Mouse (Mus musculus): Measurements from ENCODE around the gene Ccdc51.

The Ccdc51 gene

DNA sequence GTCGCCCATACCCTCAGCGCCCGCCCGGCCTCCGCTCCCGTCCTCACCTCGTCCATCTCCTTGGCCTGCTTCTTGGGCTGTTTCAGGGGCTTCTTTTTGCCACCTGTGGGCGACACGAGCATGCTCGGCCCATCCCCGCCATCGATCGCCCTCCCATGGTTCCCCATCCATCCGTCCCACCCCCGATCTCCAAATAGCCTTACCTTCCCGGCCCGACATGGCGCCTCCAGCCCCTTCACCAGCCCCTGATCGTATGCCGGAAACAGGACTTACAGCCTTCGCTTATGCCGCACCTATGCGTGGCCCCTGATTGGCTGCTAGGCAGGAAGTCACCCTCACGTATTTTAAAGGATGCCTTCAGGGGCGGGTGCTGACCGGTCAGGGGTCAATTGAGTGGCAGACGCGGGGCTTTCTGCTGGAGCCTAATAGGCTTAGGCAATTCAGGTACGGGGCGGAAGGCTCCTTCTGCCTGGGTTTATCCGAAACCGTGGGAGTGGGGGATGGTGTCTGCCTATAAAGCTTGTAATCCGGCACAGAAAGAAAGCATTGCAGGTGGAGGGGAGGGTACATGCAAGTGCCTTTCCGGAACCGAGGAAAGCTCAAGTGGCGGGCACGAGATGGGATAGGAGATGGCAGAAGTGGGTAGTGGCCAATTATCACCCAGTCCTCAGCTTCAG lies at the start of gene Ccdc51, which contains the start of gene Tma7:
Ccdc51 (plus strand) TSS at position 370 of the 677 bp plus-strand sequence.
Tma7 (minus strand) TSS at position 464 of the 677 bp plus-strand sequence.
- DNase-seq (ENCODE audit: low spot score) = peak; percentile 79

- peak; percentile 76 for DNase-seq (ENCODE audit: low spot score)
These were observed 44.0 kb upstream of the Ccdc51 start, which contains the start of gene Shisa5 for GRCm38 (mm10) chr9:109038086-109038895. Gene Shisa5 (plus strand): TSS chr9:109038565.

DNA sequence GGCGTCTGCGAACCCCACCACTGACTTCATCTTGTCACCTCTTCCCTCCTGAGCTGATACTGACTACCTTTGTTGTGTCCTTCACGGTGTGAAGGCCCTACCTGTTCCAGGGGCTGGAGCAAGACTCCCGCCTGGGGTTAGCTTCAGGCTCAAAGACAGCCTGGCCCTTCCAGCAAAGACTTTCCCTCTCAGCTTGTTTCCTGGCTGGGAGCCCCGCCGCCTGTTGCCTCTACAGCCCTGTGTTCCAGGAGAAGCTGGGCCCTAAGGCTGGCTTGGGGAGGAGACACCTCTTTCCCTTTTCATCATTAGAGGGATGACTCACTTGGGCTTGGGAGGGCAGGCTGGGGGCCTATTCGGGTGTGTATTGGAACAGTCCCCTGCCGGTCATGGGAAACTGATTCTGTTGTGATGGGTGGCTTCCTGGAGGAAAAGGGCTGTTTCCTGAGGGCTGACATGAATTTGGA lies 43.4 kb upstream of the Ccdc51 start:
- peak; percentile 60 for DNase-seq (ENCODE audit: low spot score)

- DNase-seq (ENCODE audit: low spot score) = peak; percentile 33
These were observed 42.6 kb upstream of the Ccdc51 start for GRCm38 (mm10) chr9:109039681-109040080.

DNA sequence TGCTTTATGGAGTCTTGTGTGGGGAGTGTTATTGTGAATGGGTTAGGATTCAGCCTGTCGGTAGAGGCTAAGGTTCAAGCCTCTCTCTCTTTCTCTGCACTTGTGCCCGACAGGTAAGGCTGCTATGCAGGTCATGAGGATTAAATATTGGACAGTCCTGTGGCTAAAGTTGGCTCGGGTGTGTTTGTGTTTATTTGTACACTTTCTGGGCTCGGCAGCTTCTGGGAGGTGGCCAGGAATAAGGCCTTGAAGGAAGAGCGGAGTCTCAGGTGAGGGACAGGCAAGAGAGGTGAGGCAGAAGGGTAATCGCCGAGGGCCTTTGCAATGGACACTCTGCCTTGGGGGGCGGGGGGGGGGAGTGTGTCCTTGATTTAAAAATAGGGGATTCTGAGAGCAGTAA lies 42.1 kb upstream of the Ccdc51 start:
- DNase-seq (ENCODE audit: low spot score) = no peak

DNA sequence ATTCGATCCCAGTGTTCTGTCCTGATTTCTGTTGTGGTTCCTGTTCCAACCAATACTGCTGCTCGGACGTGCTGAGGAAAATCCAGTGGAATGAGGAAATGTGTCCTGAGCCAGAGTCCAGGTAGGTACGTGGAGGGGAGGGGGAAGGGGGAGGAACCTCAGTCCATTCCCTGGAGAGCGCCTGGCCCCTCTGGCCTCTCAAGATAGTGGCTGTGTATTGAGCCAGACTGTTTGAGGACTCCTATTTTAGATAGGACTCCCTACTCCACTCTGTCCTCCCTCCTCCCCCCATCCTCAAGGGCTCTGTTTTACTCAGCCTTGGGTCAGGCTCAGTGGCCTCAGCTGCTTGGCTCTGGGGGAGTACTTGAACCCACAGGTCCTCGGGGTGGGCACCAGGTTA lies 41.4 kb upstream of the Ccdc51 start:
- no peak for DNase-seq (ENCODE audit: low spot score)

GRCm38 (mm10) chr9:109041351-109041750 lies 40.9 kb upstream of the Ccdc51 start:
- no peak for DNase-seq (ENCODE audit: low spot score)

DNA sequence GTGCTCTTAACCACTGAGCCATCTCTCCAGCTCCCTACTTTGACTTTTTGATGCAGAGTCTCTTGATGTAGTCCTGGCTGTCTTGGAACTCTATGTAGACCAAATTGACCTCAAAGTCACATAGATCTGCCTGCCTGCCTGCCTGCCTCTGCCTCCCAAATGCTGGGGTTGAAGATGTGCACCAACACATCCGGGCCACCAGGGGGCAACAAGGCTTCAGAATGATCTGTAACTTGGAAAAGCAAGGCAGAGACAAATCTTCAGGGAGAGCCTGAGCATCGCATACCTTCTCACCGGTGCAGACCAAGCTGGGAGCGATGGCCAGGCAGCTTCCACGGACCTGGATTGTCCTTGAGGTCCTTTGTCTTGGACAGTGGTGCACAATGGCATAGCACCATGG lies 36.0 kb upstream of the Ccdc51 start:
- peak; percentile 61 for DNase-seq (ENCODE audit: low spot score)

DNA sequence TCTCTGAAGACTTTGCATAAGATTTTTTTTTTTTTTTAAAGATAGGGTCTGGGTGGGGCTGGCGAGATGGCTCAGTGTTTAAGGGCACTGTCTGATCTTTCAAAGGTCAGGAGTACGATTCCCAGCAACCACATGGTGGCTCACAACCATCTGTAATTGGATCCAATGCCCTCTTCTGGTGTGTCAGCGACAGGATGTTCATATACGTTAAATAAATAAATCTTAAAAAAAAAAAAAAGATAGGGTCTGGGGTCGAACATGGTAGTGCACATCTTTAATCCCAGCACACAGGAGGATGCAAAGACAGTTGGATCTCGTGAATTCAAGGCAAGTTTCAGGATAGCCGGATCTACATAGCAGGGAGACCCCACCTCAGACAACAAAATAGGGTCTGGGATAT lies 33.0 kb upstream of the Ccdc51 start:
- no peak for DNase-seq (ENCODE audit: low spot score)

- peak; percentile 55 for DNase-seq (ENCODE audit: low spot score)
These were observed 32.2 kb upstream of the Ccdc51 start for GRCm38 (mm10) chr9:109049996-109050673.

DNA sequence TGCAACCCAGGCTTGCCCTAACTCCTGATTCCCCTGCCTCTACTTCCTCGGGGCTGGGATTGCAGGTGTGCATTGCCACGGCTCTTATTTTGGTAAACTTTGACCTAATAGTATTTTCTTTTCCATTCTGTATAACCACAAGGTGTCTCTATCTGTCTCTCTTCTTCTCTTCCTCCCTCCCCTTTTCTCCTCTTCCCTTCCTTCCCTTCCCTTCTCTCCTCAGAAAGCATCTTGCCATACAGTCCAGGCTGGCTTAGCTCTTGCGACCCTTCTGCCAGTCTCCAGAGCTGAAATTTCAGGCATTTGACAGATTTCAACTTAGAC lies 31.7 kb upstream of the Ccdc51 start:
- DNase-seq (ENCODE audit: low spot score) = no peak

GRCm38 (mm10) chr9:109051011-109051501 lies 31.2 kb upstream of the Ccdc51 start:
- no peak for DNase-seq (ENCODE audit: low spot score)

DNA sequence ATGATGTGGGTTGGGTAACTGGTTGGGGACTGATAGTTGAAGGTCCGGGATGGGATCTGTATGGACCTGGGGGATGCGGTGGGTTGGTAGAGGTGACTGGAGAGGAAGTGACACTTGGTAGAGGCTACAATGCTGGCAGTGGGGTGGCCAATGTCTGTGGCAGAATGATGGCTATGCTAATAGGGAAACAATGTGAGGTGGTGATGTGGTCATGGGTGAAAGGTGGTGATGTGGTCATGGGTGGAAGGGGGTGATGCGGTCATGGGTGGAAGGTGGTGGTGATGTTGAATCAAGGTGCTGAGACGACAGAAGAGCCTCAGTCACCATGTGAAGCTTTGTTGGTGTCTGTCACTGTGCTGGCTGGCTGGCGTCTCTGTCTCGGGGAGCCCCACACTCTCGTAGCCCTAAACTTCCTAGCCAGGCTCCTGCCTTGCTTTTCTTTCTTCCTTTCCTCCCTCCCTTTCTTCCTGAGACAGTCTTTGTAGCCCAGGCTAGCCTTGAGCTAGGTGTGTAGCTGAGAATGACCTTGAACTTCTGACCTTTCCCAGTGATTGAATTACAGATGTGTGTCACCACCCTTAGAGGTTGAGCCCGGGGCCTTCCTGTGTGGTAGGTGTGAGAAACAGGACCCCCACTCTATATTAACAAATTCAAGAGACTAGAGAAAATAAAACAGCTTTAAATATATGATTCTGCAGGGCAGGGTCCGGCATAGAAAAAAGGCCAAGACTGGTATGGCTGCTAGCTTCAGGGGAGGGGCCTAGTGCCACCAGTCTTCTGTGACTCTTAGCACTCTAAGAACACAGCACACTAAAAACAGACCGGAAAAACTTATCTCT lies 30.4 kb upstream of the Ccdc51 start:
- no peak for DNase-seq (ENCODE audit: low spot score)

GRCm38 (mm10) chr9:109052490-109053260 lies 29.6 kb upstream of the Ccdc51 start:
- DNase-seq (ENCODE audit: low spot score) = no peak

- DNase-seq (ENCODE audit: low spot score) = no peak
These were observed 28.9 kb upstream of the Ccdc51 start for GRCm38 (mm10) chr9:109053366-109053765.

- no peak for DNase-seq (ENCODE audit: low spot score)
These were observed 28.4 kb upstream of the Ccdc51 start for GRCm38 (mm10) chr9:109053851-109054250.

DNA sequence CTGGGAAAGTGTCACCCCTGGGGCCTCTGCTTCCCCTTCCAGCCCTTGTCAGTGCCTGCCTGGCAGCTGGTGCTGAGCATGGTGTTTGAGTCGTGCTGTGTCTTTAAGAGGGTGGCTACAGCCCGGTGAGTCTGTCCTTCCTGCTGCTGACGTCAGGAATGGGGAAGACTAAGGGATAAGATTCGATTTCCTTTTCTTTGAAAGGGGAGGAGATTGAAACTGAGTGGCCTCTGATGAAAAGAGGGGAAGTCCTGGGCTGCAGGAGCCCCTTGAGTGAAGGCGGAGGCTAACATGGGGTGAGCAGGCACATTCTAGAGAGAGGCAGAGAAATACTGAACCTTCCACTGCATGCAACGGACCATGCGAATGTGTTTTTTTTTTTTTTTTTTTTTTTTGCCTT lies 27.6 kb upstream of the Ccdc51 start:
- DNase-seq (ENCODE audit: low spot score) = peak; percentile 77

DNA sequence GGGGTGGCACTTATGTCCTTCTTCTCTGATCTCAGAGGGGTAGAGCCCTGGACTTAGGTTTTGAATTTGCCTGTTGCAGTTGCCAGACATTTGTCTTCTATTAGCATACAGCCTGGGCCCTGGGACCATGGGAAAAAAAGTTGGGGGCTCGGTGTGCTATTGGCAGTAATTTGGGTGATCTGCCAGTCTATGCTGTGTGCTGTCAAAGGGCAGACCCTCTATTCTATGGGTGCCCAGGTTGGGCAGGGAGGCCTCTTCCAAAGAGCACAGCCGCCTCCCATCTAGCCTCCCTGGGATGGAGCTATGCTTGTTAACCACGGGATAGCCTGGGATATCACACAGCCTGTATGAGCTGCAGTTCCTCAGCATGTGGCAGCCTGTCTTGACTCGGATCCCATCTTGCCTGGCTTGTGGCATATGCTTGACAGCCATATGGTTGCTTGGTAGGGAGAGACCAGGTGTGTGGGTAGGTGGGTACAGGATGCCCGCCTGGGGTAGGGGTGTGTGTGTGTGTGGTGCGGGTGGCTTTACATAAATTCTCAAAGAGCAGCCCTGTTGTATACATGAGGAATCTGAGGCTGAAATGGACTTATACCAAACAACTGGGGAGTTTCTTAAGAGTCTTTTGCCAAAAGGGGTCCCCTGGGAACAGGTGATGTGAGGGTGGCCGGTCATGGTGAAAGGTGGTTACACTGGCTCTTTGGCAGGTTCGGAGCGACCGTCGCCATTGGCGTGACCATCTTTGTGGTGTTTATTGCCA lies 26.8 kb upstream of the Ccdc51 start:
- no peak for DNase-seq (ENCODE audit: low spot score)

- no peak for DNase-seq (ENCODE audit: low spot score)
These were observed 26.1 kb upstream of the Ccdc51 start for GRCm38 (mm10) chr9:109056081-109056690.

- no peak for DNase-seq (ENCODE audit: low spot score)
These were observed 25.4 kb upstream of the Ccdc51 start for GRCm38 (mm10) chr9:109056916-109057315.

All from adipocyte (in vitro differentiated cells).